Mouse (Mus musculus): Measurements from ENCODE around the gene St6galnac3. TPM values are rescaled to one million over a fixed set of nuclear protein-coding genes. Genes with fewer than 3 reads are reported as not detected.

St6galnac3 gene
- not detected for polyA plus RNA-seq (2012; fragmentation: generic; extraction: Trizol)
- long read RNA-seq, experiment 1, result 0 reads
- long read RNA-seq, experiment 2, result 0 reads

DNA sequence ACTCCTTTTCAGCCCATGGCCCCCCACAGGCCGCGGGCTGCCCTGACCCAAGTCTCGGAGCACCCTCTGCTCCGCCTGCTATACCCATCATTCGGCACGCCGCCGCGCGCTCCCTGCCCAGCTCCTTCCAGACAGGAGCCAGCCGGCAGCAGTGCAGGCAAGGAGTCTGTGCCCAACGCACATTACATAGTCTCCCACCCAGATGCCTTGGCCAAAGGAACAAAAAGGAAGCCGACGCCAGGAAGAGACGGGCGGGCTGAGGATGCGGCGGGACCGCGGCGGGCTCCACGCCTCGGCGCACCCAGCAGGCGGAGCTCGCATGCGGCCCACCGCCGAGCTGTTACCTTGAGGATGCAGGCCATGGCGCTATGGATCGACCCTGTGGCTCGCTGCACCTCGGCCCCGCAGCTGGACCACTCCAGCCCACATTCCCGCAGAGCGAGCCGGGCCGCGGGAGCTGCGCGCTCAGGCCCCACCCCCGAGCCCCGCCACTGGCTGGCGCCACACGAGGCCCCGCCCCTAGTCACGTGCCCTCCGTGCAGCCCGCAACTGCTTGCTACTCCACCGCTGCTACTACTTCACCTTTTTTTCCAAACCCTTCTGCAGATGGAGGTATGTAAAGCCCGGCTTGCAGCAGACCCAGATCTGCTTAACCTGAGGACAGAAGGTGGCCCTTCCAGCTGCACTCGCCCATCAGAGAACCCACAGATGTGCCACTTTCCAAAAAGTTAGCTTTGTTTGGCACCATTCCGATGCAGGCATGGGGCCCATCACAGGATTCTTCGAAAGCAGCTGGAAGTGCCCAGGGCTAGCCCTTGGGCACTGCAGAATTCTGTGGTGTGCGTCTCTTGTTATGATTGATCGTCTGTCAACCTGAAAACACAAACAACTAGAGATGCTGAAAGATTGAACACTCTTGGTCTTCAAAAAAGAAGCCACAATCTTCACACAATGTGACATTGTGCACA, at the start of gene St6galnac3:
Gene St6galnac3, minus strand, starts transcription at position 474 of the 968 bp plus-strand sequence.
- H3K79me2 ChIP-seq (ENCODE audit: control insufficient read depth, insufficient read depth), result no peaks in the 10 kb centered on the region
- TF ChIP-seq MYOD1 (IDR thresholded peaks at IDR 0.05; ENCODE audit: control insufficient read depth, insufficient read length, low read depth) (no peak), USF1 (IDR thresholded peaks at IDR 0.05; ENCODE audit: low read depth) (peak; percentile 63), MYOG (IDR thresholded peaks at IDR 0.05; ENCODE audit: control insufficient read depth, extremely low read depth, insufficient read length) (no peak), FOSL1 (IDR thresholded peaks at IDR 0.05; ENCODE audit: insufficient read depth, low read length, poor library complexity, severe bottlenecking) (no peak), CEBPB (IDR thresholded peaks at IDR 0.05; ENCODE audit: low read depth) (no peak)

GRCm38 (mm10) chr3:153774568-153774967, 49.6 kb upstream of the St6galnac3 start:
- no peaks in the 10 kb centered on the region for H3K79me3 ChIP-seq (ENCODE audit: low read depth)
- no peak overlapping the region for H3ac ChIP-seq (ENCODE audit: control insufficient read depth, insufficient read length, low read depth)
- no peaks in the 10 kb centered on the region for H3K36me3 ChIP-seq (ENCODE audit: control insufficient read depth, insufficient read depth)
- no peaks in the 10 kb centered on the region for H3K79me2 ChIP-seq (ENCODE audit: control insufficient read depth, insufficient read depth)
- no peak overlapping the region for H3K4me3 ChIP-seq (ENCODE audit: insufficient read depth, poor library complexity, severe bottlenecking)
- TF ChIP-seq MAX (IDR thresholded peaks at IDR 0.05), result no peak
- TF ChIP-seq FOSL1 (IDR thresholded peaks at IDR 0.05; ENCODE audit: insufficient read depth, low read length, poor library complexity, severe bottlenecking), result no peak
- TF ChIP-seq MYOD1 (IDR thresholded peaks at IDR 0.05; ENCODE audit: control insufficient read depth, insufficient read length, low read depth), result no peak
- no peak for TF ChIP-seq CTCF (IDR thresholded peaks at IDR 0.05; ENCODE audit: control insufficient read depth, insufficient read depth, insufficient read length)
- TF ChIP-seq USF1 (IDR thresholded peaks at IDR 0.05; ENCODE audit: low read depth), result no peak
- no peak for TF ChIP-seq CEBPB (IDR thresholded peaks at IDR 0.05; ENCODE audit: low read depth)
- no peak for TF ChIP-seq MYOG (IDR thresholded peaks at IDR 0.05; ENCODE audit: control insufficient read depth, extremely low read depth, insufficient read length)
- no peaks in the 10 kb centered on the region for H3K27me3 ChIP-seq (ENCODE audit: control insufficient read depth, insufficient read depth, insufficient read length)

More for the DNA sequence above, at the start of gene St6galnac3:
- Histone ChIP-seq H3K36me3 (ENCODE audit: control insufficient read depth, insufficient read depth) (no peaks in the 10 kb centered on the region), H3K79me3 (ENCODE audit: low read depth) (no peaks in the 10 kb centered on the region), H3ac (ENCODE audit: control insufficient read depth, insufficient read length, low read depth) (no peak within 1 kb of the TSS), H3K27me3 (ENCODE audit: control insufficient read depth, insufficient read depth, insufficient read length) (peaks cover 4% of the 10 kb centered on the region), H3K4me3 (ENCODE audit: insufficient read depth, poor library complexity, severe bottlenecking) (no peak within 1 kb of the TSS)

DNA sequence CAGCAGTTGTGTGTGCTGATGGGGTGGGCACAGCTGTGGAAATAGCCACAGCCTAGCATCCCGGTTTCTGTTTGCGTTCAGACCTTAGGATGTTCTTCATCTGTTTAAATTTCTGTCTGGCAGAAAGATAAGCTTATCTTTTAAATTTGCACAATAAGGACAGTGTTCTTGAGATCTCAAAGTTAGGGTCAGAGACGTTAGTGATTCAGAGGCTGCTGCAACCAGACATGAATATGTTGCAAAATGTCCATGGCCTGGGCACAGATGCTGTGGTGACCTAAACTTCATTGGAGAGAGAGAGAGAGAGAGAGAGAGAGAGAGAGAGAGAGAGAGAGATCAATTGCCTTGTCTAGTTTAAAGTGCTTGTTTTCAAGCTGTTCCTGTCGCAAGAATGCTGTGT, 46.5 kb upstream of the St6galnac3 start:
- Histone ChIP-seq H3K36me3 (ENCODE audit: control insufficient read depth, insufficient read depth) (no peaks in the 10 kb centered on the region), H3K4me3 (ENCODE audit: insufficient read depth, poor library complexity, severe bottlenecking) (no peak overlapping the region), H3K79me3 (ENCODE audit: low read depth) (no peaks in the 10 kb centered on the region), H3ac (ENCODE audit: control insufficient read depth, insufficient read length, low read depth) (no peak overlapping the region), H3K27me3 (ENCODE audit: control insufficient read depth, insufficient read depth, insufficient read length) (no peaks in the 10 kb centered on the region), H3K79me2 (ENCODE audit: control insufficient read depth, insufficient read depth) (no peaks in the 10 kb centered on the region)
- no peak for TF ChIP-seq FOSL1 (IDR thresholded peaks at IDR 0.05; ENCODE audit: insufficient read depth, low read length, poor library complexity, severe bottlenecking)
- no peak for TF ChIP-seq MAX (IDR thresholded peaks at IDR 0.05)
- TF ChIP-seq CTCF (IDR thresholded peaks at IDR 0.05; ENCODE audit: control insufficient read depth, insufficient read depth, insufficient read length), result no peak
- no peak for TF ChIP-seq USF1 (IDR thresholded peaks at IDR 0.05; ENCODE audit: low read depth)
- TF ChIP-seq MYOG (IDR thresholded peaks at IDR 0.05; ENCODE audit: control insufficient read depth, extremely low read depth, insufficient read length), result no peak
- TF ChIP-seq CEBPB (IDR thresholded peaks at IDR 0.05; ENCODE audit: low read depth), result no peak
- no peak for TF ChIP-seq MYOD1 (IDR thresholded peaks at IDR 0.05; ENCODE audit: control insufficient read depth, insufficient read length, low read depth)

DNA sequence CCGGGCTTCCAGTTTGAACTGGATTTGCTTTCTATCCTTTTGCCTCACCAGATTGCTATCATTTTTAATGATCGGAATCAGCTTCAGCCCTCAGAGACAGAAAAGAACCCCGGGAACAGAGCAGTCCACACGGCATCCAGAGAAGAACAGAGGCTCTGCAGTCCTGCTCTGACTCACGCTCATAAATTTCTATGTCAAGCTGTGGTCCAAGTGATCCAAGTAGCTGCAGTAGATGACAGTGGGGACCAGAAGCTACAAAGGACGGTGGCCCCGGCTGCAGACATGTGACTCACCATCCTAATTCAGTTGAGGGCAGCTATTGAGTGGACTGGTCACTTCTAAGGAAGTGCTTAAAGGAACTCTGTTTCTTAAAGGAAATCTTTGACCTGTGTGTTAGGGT, 45.6 kb upstream of the St6galnac3 start:
- Histone ChIP-seq H3K4me3 (ENCODE audit: insufficient read depth, poor library complexity, severe bottlenecking) (no peak overlapping the region), H3ac (ENCODE audit: control insufficient read depth, insufficient read length, low read depth) (no peak overlapping the region), H3K36me3 (ENCODE audit: control insufficient read depth, insufficient read depth) (no peaks in the 10 kb centered on the region), H3K79me2 (ENCODE audit: control insufficient read depth, insufficient read depth) (no peaks in the 10 kb centered on the region), H3K79me3 (ENCODE audit: low read depth) (no peaks in the 10 kb centered on the region), H3K27me3 (ENCODE audit: control insufficient read depth, insufficient read depth, insufficient read length) (no peaks in the 10 kb centered on the region)
- peak; percentile 34 for TF ChIP-seq USF1 (IDR thresholded peaks at IDR 0.05; ENCODE audit: low read depth)
- TF ChIP-seq MYOD1 (IDR thresholded peaks at IDR 0.05; ENCODE audit: control insufficient read depth, insufficient read length, low read depth), result no peak
- no peak for TF ChIP-seq MYOG (IDR thresholded peaks at IDR 0.05; ENCODE audit: control insufficient read depth, extremely low read depth, insufficient read length)
- TF ChIP-seq CTCF (IDR thresholded peaks at IDR 0.05; ENCODE audit: control insufficient read depth, insufficient read depth, insufficient read length), result no peak
- TF ChIP-seq MAX (IDR thresholded peaks at IDR 0.05), result peak; percentile 21
- no peak for TF ChIP-seq CEBPB (IDR thresholded peaks at IDR 0.05; ENCODE audit: low read depth)
- TF ChIP-seq FOSL1 (IDR thresholded peaks at IDR 0.05; ENCODE audit: insufficient read depth, low read length, poor library complexity, severe bottlenecking), result peak; percentile 63

- TF ChIP-seq MAX (IDR thresholded peaks at IDR 0.05) (no peak), CEBPB (IDR thresholded peaks at IDR 0.05; ENCODE audit: low read depth) (no peak), FOSL1 (IDR thresholded peaks at IDR 0.05; ENCODE audit: insufficient read depth, low read length, poor library complexity, severe bottlenecking) (no peak), CTCF (IDR thresholded peaks at IDR 0.05; ENCODE audit: control insufficient read depth, insufficient read depth, insufficient read length) (no peak), MYOD1 (IDR thresholded peaks at IDR 0.05; ENCODE audit: control insufficient read depth, insufficient read length, low read depth) (no peak), MYOG (IDR thresholded peaks at IDR 0.05; ENCODE audit: control insufficient read depth, extremely low read depth, insufficient read length) (no peak), USF1 (IDR thresholded peaks at IDR 0.05; ENCODE audit: low read depth) (no peak)
- Histone ChIP-seq H3K4me3 (ENCODE audit: insufficient read depth, poor library complexity, severe bottlenecking) (no peak overlapping the region), H3ac (ENCODE audit: control insufficient read depth, insufficient read length, low read depth) (no peak overlapping the region), H3K79me3 (ENCODE audit: low read depth) (no peaks in the 10 kb centered on the region), H3K36me3 (ENCODE audit: control insufficient read depth, insufficient read depth) (no peaks in the 10 kb centered on the region), H3K79me2 (ENCODE audit: control insufficient read depth, insufficient read depth) (no peaks in the 10 kb centered on the region), H3K27me3 (ENCODE audit: control insufficient read depth, insufficient read depth, insufficient read length) (no peaks in the 10 kb centered on the region)
Observed at GRCm38 (mm10) chr3:153769220-153769619, 44.2 kb upstream of the St6galnac3 start.
